Mouse (Mus musculus) kidney, postnatal 0 days (tissue): ENCODE measurements around the gene Cavin3. TPM values are rescaled to one million over a fixed set of nuclear protein-coding genes. Genes with fewer than 3 reads are reported as not detected.

Source experiments
- ATAC-seq: fragments of 200-750 bp; cut with Nextera tagmentation; replicated peaks from 2 replicates; pipeline ENCODE4 v1.8.0; 2017; ENCODE audit warnings: low read depth, moderate number of reproducible peaks, moderate TSS enrichment, moderate library complexity; ENCODE audit not compliant: low FRiP score
- DNase-seq: peaks from one replicate; pipeline ENCODE4 v3.0.0-alpha.2; 2016; ENCODE audit warnings: low spot score
- H3K27ac ChIP-seq: fragments of 300-500 bp; sonication (generic); 2 replicates; pipeline ENCODE4 v1.5.1; 2014; ENCODE audit warnings: mild to moderate bottlenecking
- H3K27me3 ChIP-seq: fragments of 300-500 bp; sonication (generic); 2 replicates; pipeline ENCODE4 v1.6.1; 2014; ENCODE audit warnings: low read length, mixed read lengths; ENCODE audit not compliant: insufficient read depth
- H3K36me3 ChIP-seq: fragments of 300-500 bp; sonication (generic); 2 replicates; pipeline ENCODE4 v1.6.1; 2014; ENCODE audit warnings: low read length, mixed read lengths; ENCODE audit not compliant: insufficient read depth
- H3K4me1 ChIP-seq: fragments of 300-500 bp; sonication (generic); replicated peaks from 2 replicates; pipeline ENCODE4 v1.6.1; 2014; ENCODE audit warnings: antibody characterized with exemption, low read length, mixed read lengths; ENCODE audit not compliant: insufficient read depth
- H3K4me2 ChIP-seq: fragments of 300-500 bp; sonication (generic); 2 replicates; pipeline ENCODE4 v1.6.1; 2014; ENCODE audit warnings: mild to moderate bottlenecking, low read length, moderate library complexity, mixed read lengths
- H3K4me3 ChIP-seq: fragments of 300-500 bp; sonication (generic); replicated peaks from 2 replicates; pipeline ENCODE4 v1.5.1; 2014; ENCODE audit warnings: low read depth, low read length
- H3K9ac ChIP-seq: fragments of 300-500 bp; sonication (generic); 2 replicates; pipeline ENCODE4 v1.6.1; 2014; ENCODE audit warnings: low read depth, low read length
- H3K9me3 ChIP-seq: fragments of 300-500 bp; sonication (generic); replicated peaks from 2 replicates; pipeline ENCODE4 v1.6.1; 2016; ENCODE audit warnings: low read length, inconsistent platforms, mixed read lengths
- CTCF ChIP-seq: IDR thresholded peaks from 2 replicates; pipeline ENCODE4 v1.5.1; 2016; ENCODE audit warnings: antibody characterized with exemption, low read depth, mild to moderate bottlenecking, moderate library complexity
- WGBS: fragments of 180-500 bp; shearing (Covaris S2); extraction: QIAGEN DNeasy Blood & Tissue Kit; methylation state at CpG from one replicate; pipeline ENCODE4 v1.1.7; 2014; 5-methylcytosine and 5-hydroxymethylcytosine counted together
- polyA plus RNA-seq: library from polyadenylated mRNA; unstranded; fragments of >200 nt; fragmentation: Nextera tagmentation; extraction: Ambion mirVana; gene quantifications from 2 replicates; pipeline ENCODE4 v1.2.1, GENCODE M21; 2015

Cavin3 gene
- polyA plus RNA-seq, 1 experiment from 2014 or later: 75.8 TPM

GRCm38 (mm10) chr7:105501984-105502383 is 19.9 kb upstream of the Cavin3 start:
- no peak overlapping the region for H3K4me3 ChIP-seq
- no peaks in the 10 kb centered on the region for H3K36me3 ChIP-seq
- no peak for DNase-seq
- H3K9ac ChIP-seq: no peak overlapping the region
- 85% methylated on average over 4 of the region's 4 CpGs for WGBS
- ATAC-seq: no peak
- no peak overlapping the region for H3K4me2 ChIP-seq
- H3K9me3 ChIP-seq: no peaks in the 10 kb centered on the region
- H3K27ac ChIP-seq: no peak overlapping the region
- no peaks in the 10 kb centered on the region for H3K4me1 ChIP-seq
- no peaks in the 10 kb centered on the region for H3K27me3 ChIP-seq
- no peak for TF ChIP-seq CTCF

- no peak overlapping the region for H3K9ac ChIP-seq
- H3K36me3 ChIP-seq: no peaks in the 10 kb centered on the region
- H3K9me3 ChIP-seq: no peaks in the 10 kb centered on the region
- H3K4me3 ChIP-seq: no peak overlapping the region
- WGBS: 93% methylated on average over 1 of the region's 1 CpGs
- H3K4me2 ChIP-seq: no peak overlapping the region
- no peak overlapping the region for H3K27ac ChIP-seq
- H3K27me3 ChIP-seq: no peaks in the 10 kb centered on the region
- no peak for DNase-seq
- no peak for TF ChIP-seq CTCF
- no peaks in the 10 kb centered on the region for H3K4me1 ChIP-seq
- no peak for ATAC-seq
Observed at GRCm38 (mm10) chr7:105499676-105500075, 17.6 kb upstream of the Cavin3 start.

- Histone ChIP-seq H3K4me1 (no peaks in the 10 kb centered on the region), H3K9me3 (no peaks in the 10 kb centered on the region), H3K27me3 (no peaks in the 10 kb centered on the region), H3K4me3 (no peak overlapping the region), H3K27ac (no peak overlapping the region), H3K36me3 (no peaks in the 10 kb centered on the region), H3K9ac (no peak overlapping the region), H3K4me2 (no peak overlapping the region)
- ATAC-seq (no peak), DNase-seq (no peak)
- WGBS: 50% methylated on average over 10 of the region's 10 CpGs
- no peak for TF ChIP-seq CTCF
Observed at GRCm38 (mm10) chr7:105498854-105499492, 16.9 kb upstream of the Cavin3 start.

GRCm38 (mm10) chr7:105497881-105498280 is 15.8 kb upstream of the Cavin3 start:
- DNase-seq: no peak
- no peaks in the 10 kb centered on the region for H3K27me3 ChIP-seq
- H3K9me3 ChIP-seq: no peaks in the 10 kb centered on the region
- TF ChIP-seq CTCF: no peak
- WGBS: 83% methylated on average over 3 of the region's 3 CpGs
- no peak overlapping the region for H3K9ac ChIP-seq
- no peaks in the 10 kb centered on the region for H3K4me1 ChIP-seq
- H3K36me3 ChIP-seq: no peaks in the 10 kb centered on the region
- H3K27ac ChIP-seq: no peak overlapping the region
- ATAC-seq: no peak
- H3K4me2 ChIP-seq: no peak overlapping the region
- no peak overlapping the region for H3K4me3 ChIP-seq

- Histone ChIP-seq H3K9ac (no peak overlapping the region), H3K36me3 (no peaks in the 10 kb centered on the region), H3K4me1 (no peaks in the 10 kb centered on the region), H3K9me3 (no peaks in the 10 kb centered on the region), H3K27me3 (no peaks in the 10 kb centered on the region), H3K4me3 (no peak overlapping the region), H3K4me2 (no peak overlapping the region), H3K27ac (no peak overlapping the region)
- TF ChIP-seq CTCF: no peak
- 76% methylated on average over 6 of the region's 6 CpGs for WGBS
- ATAC-seq: no peak
- DNase-seq: no peak
Observed at GRCm38 (mm10) chr7:105487104-105487876, 5.2 kb upstream of the Cavin3 start.

GRCm38 (mm10) chr7:105485029-105485428 is 2.9 kb upstream of the Cavin3 start:
- no peak overlapping the region for H3K4me2 ChIP-seq
- H3K27ac ChIP-seq: no peak overlapping the region
- no peaks in the 10 kb centered on the region for H3K27me3 ChIP-seq
- H3K4me3 ChIP-seq: no peak overlapping the region
- H3K36me3 ChIP-seq: no peaks in the 10 kb centered on the region
- H3K4me1 ChIP-seq: peaks cover 8% of the 10 kb centered on the region; the same call in 1 of the 2 replicates
- ATAC-seq: no peak
- WGBS: 35% methylated on average over 5 of the region's 5 CpGs
- H3K9me3 ChIP-seq: no peaks in the 10 kb centered on the region
- no peak for TF ChIP-seq CTCF
- no peak for DNase-seq
- H3K9ac ChIP-seq: no peak overlapping the region
